In genomic region chr2:25460135-25460534, GRCm38 (mm10) we compare ENCODE assay signal across 8 mouse cellular contexts. TPM values are rescaled to one million over a fixed set of nuclear protein-coding genes. Genes with fewer than 3 reads are reported as not detected.
DNase-seq lines count a peak whose midpoint lies in the region; ATAC-seq and TF ChIP-seq lines count a peak whose summit lies in the region.

No protein-coding gene starts in this region.

- no peak for TF ChIP-seq POLR2A in liver, adult 2 months (IDR thresholded peaks at IDR 0.05; ENCODE audit: extremely low read depth, insufficient read depth, low read length)
- TF ChIP-seq POLR2A in bone marrow, adult 2 months (IDR thresholded peaks at IDR 0.05; ENCODE audit: borderline replicate concordance, control insufficient read depth, low read depth, low read length), result no peak
- no peak for TF ChIP-seq POLR2A in myocyte (IDR thresholded peaks at IDR 0.05; ENCODE audit: insufficient read length, low read depth)

- no peak for TF ChIP-seq CTCF in liver, adult 2 months (IDR thresholded peaks at IDR 0.05; ENCODE audit: low read depth, low read length)
- no peak for TF ChIP-seq CTCF in bone marrow, adult 2 months (IDR thresholded peaks at IDR 0.05; ENCODE audit: control insufficient read depth, insufficient read depth, low read length)
- TF ChIP-seq CTCF in kidney, postnatal 0 days (IDR thresholded peaks at IDR 0.05; ENCODE audit: low read depth), result no peak

- no peaks in the 10 kb centered on the region; the same call in 1 of the 2 replicates for H3K36me3 ChIP-seq in liver, adult 2 months (ENCODE audit: control insufficient read depth, insufficient read depth, low read length)
- H3K36me3 ChIP-seq in forebrain, embryonic 13.5 days (ENCODE audit: poor library complexity, severe bottlenecking), result peaks cover 19% of the 10 kb centered on the region
- no peaks in the 10 kb centered on the region for H3K36me3 ChIP-seq in kidney, postnatal 0 days (ENCODE audit: insufficient read depth, low read length)
- no peaks in the 10 kb centered on the region for H3K36me3 ChIP-seq in myocyte (ENCODE audit: control insufficient read depth, insufficient read depth)

- H3K9me3 ChIP-seq in forebrain, embryonic 13.5 days (replicated peaks), result no peaks in the 10 kb centered on the region
- no peaks in the 10 kb centered on the region for H3K9me3 ChIP-seq in kidney, postnatal 0 days (replicated peaks; ENCODE audit: low read length)

- H3K27ac ChIP-seq in liver, adult 2 months (replicated peaks; ENCODE audit: insufficient read depth, low read depth, low read length), result peak overlapping the region; percentile 77
- H3K27ac ChIP-seq in bone marrow, adult 2 months (ENCODE audit: control insufficient read depth, insufficient read depth, low read depth, low read length, poor library complexity), result peak overlapping the region; percentile 98
- H3K27ac ChIP-seq in forebrain, embryonic 13.5 days, result peak overlapping the region; percentile 97
- peak overlapping the region; percentile 90 for H3K27ac ChIP-seq in kidney, postnatal 0 days

- H3ac ChIP-seq in myocyte (ENCODE audit: control insufficient read depth, insufficient read length), result peak overlapping the region; percentile 57

- peak overlapping the region; percentile 67 for H3K4me2 ChIP-seq in forebrain, embryonic 13.5 days
- peak overlapping the region; percentile 85 for H3K4me2 ChIP-seq in kidney, postnatal 0 days (ENCODE audit: low read length)
- peak overlapping the region; percentile 94 for H3K4me2 ChIP-seq in myocyte (ENCODE audit: low read depth)

- no peaks in the 10 kb centered on the region for H3K27me3 ChIP-seq in liver, adult 2 months (ENCODE audit: control insufficient read depth, insufficient read depth, low read length)
- H3K27me3 ChIP-seq in forebrain, embryonic 13.5 days, result no peaks in the 10 kb centered on the region
- no peaks in the 10 kb centered on the region for H3K27me3 ChIP-seq in kidney, postnatal 0 days (ENCODE audit: insufficient read depth, low read length)
- H3K27me3 ChIP-seq in myocyte (ENCODE audit: control insufficient read depth, insufficient read depth, insufficient read length), result no peaks in the 10 kb centered on the region

- ATAC-seq in forebrain, embryonic 13.5 days, result peak; percentile 31
- ATAC-seq in kidney, postnatal 0 days (replicated peaks; ENCODE audit: low FRiP score, low read depth), result peak; percentile 11; the same call in 1 of the 2 replicates

- no peaks in the 10 kb centered on the region for H3K79me2 ChIP-seq in liver, adult 2 months (ENCODE audit: control insufficient read depth, insufficient read depth, low read length)
- H3K79me2 ChIP-seq in myocyte (ENCODE audit: control insufficient read depth, insufficient read depth), result no peaks in the 10 kb centered on the region

- peak overlapping the region; percentile 85 for H3K4me3 ChIP-seq in liver, adult 2 months (ENCODE audit: insufficient read depth, low read depth, low read length)
- H3K4me3 ChIP-seq in bone marrow, adult 2 months (replicated peaks; ENCODE audit: control insufficient read depth, low read depth, low read length), result peak overlapping the region; percentile 91
- peak overlapping the region; percentile 69 for H3K4me3 ChIP-seq in forebrain, embryonic 13.5 days
- peak overlapping the region; percentile 57 for H3K4me3 ChIP-seq in kidney, postnatal 0 days (replicated peaks; ENCODE audit: low read depth, low read length)
- H3K4me3 ChIP-seq in myocyte, result peak overlapping the region; percentile 69

- WGBS in liver, adult 2 months, result 30% methylated on average over 5 of the region's 5 CpGs
- WGBS in bone marrow, adult 2 months, result 29% methylated on average over 5 of the region's 5 CpGs
- WGBS in forebrain, embryonic 13.5 days, result 28% methylated on average over 5 of the region's 5 CpGs
- WGBS in kidney, postnatal 0 days, result 29% methylated on average over 5 of the region's 5 CpGs

- H3K4me1 ChIP-seq in liver, adult 2 months (ENCODE audit: control insufficient read depth, insufficient read depth, low read length), result peaks cover 30% of the 10 kb centered on the region
- H3K4me1 ChIP-seq in bone marrow, adult 2 months (ENCODE audit: control insufficient read depth, insufficient read depth, low read length), result peaks cover 6% of the 10 kb centered on the region; the same call in 1 of the 2 replicates
- peaks cover 26% of the 10 kb centered on the region for H3K4me1 ChIP-seq in forebrain, embryonic 13.5 days
- H3K4me1 ChIP-seq in kidney, postnatal 0 days (replicated peaks; ENCODE audit: insufficient read depth, low read length), result peaks cover 13% of the 10 kb centered on the region; the same call in 1 of the 2 replicates

- H3K9ac ChIP-seq in liver, adult 2 months (ENCODE audit: low read depth, low read length), result peak overlapping the region; percentile 88
- H3K9ac ChIP-seq in forebrain, embryonic 13.5 days, result peak overlapping the region; percentile 83
- peak overlapping the region; percentile 71; the same call in 1 of the 2 replicates for H3K9ac ChIP-seq in kidney, postnatal 0 days (ENCODE audit: low read depth, low read length)

- DNase-seq in liver, adult 2 months (ENCODE audit: extremely low read depth, low read depth, low spot score), result peak; percentile 20
- DNase-seq in liver, result no peak
- DNase-seq in kidney, postnatal 0 days (ENCODE audit: low spot score), result no peak
- no peak for DNase-seq in embryo, embryonic 10 days (ENCODE audit: low spot score)
- no peak for DNase-seq in adrenal gland, postnatal 25 days

TF ChIP-seq in myocyte, 11 proteins besides CTCF, POLR2A, EP300 and RAD21:
- TF ChIP-seq SRF (IDR thresholded peaks at IDR 0.05; ENCODE audit: control insufficient read depth, insufficient read length, low read depth) (no peak), REST (IDR thresholded peaks at IDR 0.05; ENCODE audit: insufficient read depth, insufficient read length) (no peak), TCF12 (IDR thresholded peaks at IDR 0.05; ENCODE audit: insufficient read depth, poor library complexity, severe bottlenecking) (no peak), E2F4 (IDR thresholded peaks at IDR 0.05; ENCODE audit: insufficient read depth) (no peak), MYOD1 (IDR thresholded peaks at IDR 0.05; ENCODE audit: control insufficient read depth in 1 of 3, insufficient read length in 2 of 3, low read depth in 2 of 3) (no peak), POLR2AphosphoS2 (IDR thresholded peaks at IDR 0.05; ENCODE audit: insufficient read length, low read depth) (no peak), MYOG (IDR thresholded peaks at IDR 0.05; ENCODE audit: control insufficient read depth in 1 of 3, insufficient read depth in 1 of 3, insufficient read length in 2 of 3, low read depth in 2 of 3) (no peak), MAX (IDR thresholded peaks at IDR 0.05; ENCODE audit: low read depth) (no peak), USF1 (IDR thresholded peaks at IDR 0.05; ENCODE audit: low read depth) (no peak), CEBPB (IDR thresholded peaks at IDR 0.05; ENCODE audit: insufficient read depth, poor library complexity, severe bottlenecking) (no peak), TCF3 (IDR thresholded peaks at IDR 0.05; ENCODE audit: insufficient read length, low read depth) (no peak)
TF ChIP-seq in myocyte: peak in this region for 0.

RNA-seq across cellular contexts. Expression of gene Paxx, which starts 0.8 kb away (rescaled TPM):
- total RNA-seq in liver, adult 2 months (2014; rRNA removed), result 30.6 and 36.8 TPM in 2 replicates
- 173 and 181 TPM in 2 replicates for polyA plus RNA-seq in liver, adult 2 months (2012; rRNA removed)
- polyA plus RNA-seq in bone marrow, adult 2 months (2011; ENCODE audit: insufficient read depth, insufficient read length, low replicate concordance, missing spikeins), result 42.2 and 114 TPM in 2 replicates
- 62.0 and 65.9 TPM in 2 replicates for polyA plus RNA-seq in forebrain, embryonic 13.5 days (2015; fragmentation: Nextera tagmentation; extraction: Ambion mirVana)
- polyA plus RNA-seq in kidney, postnatal 0 days (2015; fragmentation: Nextera tagmentation; extraction: Ambion mirVana), result 42.0 and 45.0 TPM in 2 replicates
- polyA plus RNA-seq in myocyte (2012; fragmentation: generic; extraction: Trizol), result 64.3 TPM
- 32.6 and 41.0 TPM in 2 replicates for total RNA-seq in adrenal gland, postnatal 25 days (2021)

RNA-seq across cellular contexts. Expression of gene Clic3, which starts 3.5 kb away (rescaled TPM):
- total RNA-seq in liver, adult 2 months (2014; rRNA removed), result 0.18 and 0.54 TPM in 2 replicates
- 6.2 and 9.2 TPM in 2 replicates for polyA plus RNA-seq in liver, adult 2 months (2012; rRNA removed)
- not detected in 2 replicates for polyA plus RNA-seq in bone marrow, adult 2 months (2011; ENCODE audit: insufficient read depth, insufficient read length, low replicate concordance, missing spikeins)
- polyA plus RNA-seq in forebrain, embryonic 13.5 days (2015; fragmentation: Nextera tagmentation; extraction: Ambion mirVana), result 2.4 and 3.2 TPM in 2 replicates
- polyA plus RNA-seq in kidney, postnatal 0 days (2015; fragmentation: Nextera tagmentation; extraction: Ambion mirVana), result 7.7 and 10.3 TPM in 2 replicates
- polyA plus RNA-seq in myocyte (2012; fragmentation: generic; extraction: Trizol), result 13.5 TPM
- total RNA-seq in adrenal gland, postnatal 25 days (2021), result not detected in 2 replicates

RNA-seq across cellular contexts. Expression of gene Ptgds, which starts 9.7 kb away (rescaled TPM):
- 7.7 and 8.9 TPM in 2 replicates for total RNA-seq in liver, adult 2 months (2014; rRNA removed)
- polyA plus RNA-seq in liver, adult 2 months (2012; rRNA removed), result 18.7 and 40.2 TPM in 2 replicates
- polyA plus RNA-seq in bone marrow, adult 2 months (2011; ENCODE audit: insufficient read depth, insufficient read length, low replicate concordance, missing spikeins), result 9.3 TPM in 1 of 2 replicates, not detected in the other
- 7.6 and 9.7 TPM in 2 replicates for polyA plus RNA-seq in forebrain, embryonic 13.5 days (2015; fragmentation: Nextera tagmentation; extraction: Ambion mirVana)
- 11.5 and 13.1 TPM in 2 replicates for polyA plus RNA-seq in kidney, postnatal 0 days (2015; fragmentation: Nextera tagmentation; extraction: Ambion mirVana)
- polyA plus RNA-seq in myocyte (2012; fragmentation: generic; extraction: Trizol), result 9.8 TPM
- 3.6 and 3.8 TPM in 2 replicates for total RNA-seq in adrenal gland, postnatal 25 days (2021)

RNA-seq across cellular contexts. Expression of gene Abca2, which starts 31.6 kb away (rescaled TPM):
- 11.1 and 13.4 TPM in 2 replicates for total RNA-seq in liver, adult 2 months (2014; rRNA removed)
- polyA plus RNA-seq in liver, adult 2 months (2012; rRNA removed), result 40.9 and 48.7 TPM in 2 replicates
- polyA plus RNA-seq in bone marrow, adult 2 months (2011; ENCODE audit: insufficient read depth, insufficient read length, low replicate concordance, missing spikeins), result 5.0 and 15.0 TPM in 2 replicates
- 5.7 and 8.2 TPM in 2 replicates for polyA plus RNA-seq in forebrain, embryonic 13.5 days (2015; fragmentation: Nextera tagmentation; extraction: Ambion mirVana)
- polyA plus RNA-seq in kidney, postnatal 0 days (2015; fragmentation: Nextera tagmentation; extraction: Ambion mirVana), result 9.7 and 9.8 TPM in 2 replicates
- polyA plus RNA-seq in myocyte (2012; fragmentation: generic; extraction: Trizol), result 9.8 TPM
- total RNA-seq in adrenal gland, postnatal 25 days (2021), result 24.9 and 40.5 TPM in 2 replicates

RNA-seq across cellular contexts. Expression of gene Lcn12, which starts 33.6 kb away (rescaled TPM):
- total RNA-seq in liver, adult 2 months (2014; rRNA removed), result 0.40 TPM in 1 of 2 replicates, not detected in the other
- polyA plus RNA-seq in liver, adult 2 months (2012; rRNA removed), result 0.25 and 0.27 TPM in 2 replicates
- polyA plus RNA-seq in bone marrow, adult 2 months (2011; ENCODE audit: insufficient read depth, insufficient read length, low replicate concordance, missing spikeins), result not detected in 2 replicates
- not detected in 2 replicates for polyA plus RNA-seq in forebrain, embryonic 13.5 days (2015; fragmentation: Nextera tagmentation; extraction: Ambion mirVana)
- not detected in 2 replicates for polyA plus RNA-seq in kidney, postnatal 0 days (2015; fragmentation: Nextera tagmentation; extraction: Ambion mirVana)
- polyA plus RNA-seq in myocyte (2012; fragmentation: generic; extraction: Trizol), result not detected
- total RNA-seq in adrenal gland, postnatal 25 days (2021), result not detected in 2 replicates
